Mouse (Mus musculus) heart, postnatal 0 days (tissue): Measurements from ENCODE around the gene Cdh1.

Source experiments
- CTCF ChIP-seq: IDR thresholded peaks from 2 replicates; pipeline ENCODE4 v1.5.1; 2016; ENCODE audit warnings: antibody characterized with exemption, control low read depth, low read depth
- EP300 ChIP-seq: IDR thresholded peaks from 2 replicates; pipeline ENCODE4 v1.6.1; 2016; ENCODE audit warnings: antibody characterized with exemption, low read depth

GRCm38 (mm10) chr8:106554011-106554410, 49.1 kb upstream of the Cdh1 start:
- TF ChIP-seq EP300 = no peak
- TF ChIP-seq CTCF = no peak
